Mouse (Mus musculus) lung, postnatal 36 days (tissue): ENCODE results near the gene Ror1.

Source experiments
- DNase-seq: peaks from one replicate; pipeline ENCODE4 v3.0.0; 2022; ENCODE audit warnings: mixed read lengths

Ror1 gene

DNA sequence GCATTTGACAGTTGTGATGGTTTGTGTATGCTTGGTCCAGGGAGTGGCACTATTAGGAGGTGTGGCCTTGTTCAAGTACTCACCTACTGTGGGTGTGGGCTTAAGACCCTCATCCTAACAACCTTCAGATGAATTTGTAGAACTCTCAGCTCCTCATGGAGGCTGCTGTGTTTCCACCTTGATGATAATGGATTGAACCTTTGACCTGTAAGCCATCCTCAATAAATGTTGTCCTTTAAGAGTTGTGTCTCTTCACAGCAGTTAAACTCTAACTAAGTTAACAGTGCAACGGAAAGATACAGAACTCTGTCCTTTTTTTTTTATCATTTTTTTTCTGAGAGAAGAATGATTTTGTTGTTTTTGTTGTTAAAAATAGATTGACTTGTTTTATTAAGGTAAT is 23.8 kb downstream of the Ror1 start:
- DNase-seq, result no peak

DNA sequence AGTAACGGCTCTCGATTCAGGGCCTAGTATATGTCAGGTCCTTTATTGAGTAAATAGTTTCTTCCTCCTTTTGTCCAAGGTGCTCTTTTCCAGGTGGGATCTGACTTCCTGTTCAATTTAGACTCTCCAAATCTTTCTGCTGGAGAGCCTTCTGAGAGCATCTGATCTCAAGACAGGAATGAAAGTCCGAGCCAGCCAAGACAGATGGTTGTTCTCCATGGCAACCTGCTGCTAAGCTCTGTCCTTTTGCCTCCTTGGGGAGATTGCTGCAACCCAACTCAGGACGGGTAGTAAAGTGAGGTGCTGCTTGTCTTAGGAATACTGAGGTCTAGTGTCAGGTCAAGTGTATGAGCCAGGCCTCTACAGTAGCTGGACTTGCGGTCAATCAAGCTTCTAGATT is 25.0 kb downstream of the Ror1 start:
- no peak for DNase-seq

- no peak for DNase-seq
Observed at GRCm38 (mm10) chr4:100122436-100122835, 26.8 kb downstream of the Ror1 start.

DNA sequence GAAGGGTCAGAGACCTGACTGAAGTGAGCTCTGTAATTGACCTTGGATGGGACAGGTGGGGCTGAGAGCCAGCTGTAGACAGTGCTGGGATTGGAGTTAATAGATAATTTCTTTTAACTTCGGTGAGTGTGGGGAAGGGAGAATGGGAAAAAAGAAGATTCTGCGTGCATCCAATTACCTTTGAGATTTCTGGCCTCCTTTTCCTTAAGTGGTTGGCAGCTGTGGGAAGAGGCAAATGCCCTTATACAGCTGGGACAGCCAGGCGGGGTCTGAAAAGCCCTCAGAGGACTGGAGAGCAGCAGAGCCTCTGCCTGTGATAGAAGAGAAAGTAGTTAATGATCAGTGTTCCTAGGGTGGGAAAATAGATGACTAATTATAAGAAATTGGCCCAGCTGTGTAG is 27.9 kb downstream of the Ror1 start:
- no peak for DNase-seq

GRCm38 (mm10) chr4:100124056-100124455 is 28.5 kb downstream of the Ror1 start:
- no peak for DNase-seq

DNA sequence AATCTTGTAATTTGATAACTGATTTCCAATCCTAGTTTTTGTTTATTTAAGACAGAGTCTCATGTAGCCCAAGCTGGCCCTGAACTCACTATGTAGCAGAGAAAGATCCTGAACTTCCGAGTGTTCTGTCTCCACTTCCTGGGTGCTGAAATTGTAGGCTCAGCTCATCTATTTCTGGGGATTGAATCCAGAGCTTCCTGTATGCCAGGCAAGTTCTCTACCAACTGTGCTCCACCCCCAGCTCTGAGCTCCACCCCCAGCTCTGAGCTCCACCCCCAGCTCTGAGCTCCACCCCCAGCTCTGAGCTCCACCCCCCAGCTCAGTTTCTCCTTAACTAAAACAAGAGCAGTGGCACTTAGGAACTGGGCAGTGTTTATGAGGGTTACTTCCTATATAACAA is 29.3 kb downstream of the Ror1 start:
- no peak for DNase-seq

GRCm38 (mm10) chr4:100126531-100127310 is 31.1 kb downstream of the Ror1 start:
- DNase-seq, result no peak

DNA sequence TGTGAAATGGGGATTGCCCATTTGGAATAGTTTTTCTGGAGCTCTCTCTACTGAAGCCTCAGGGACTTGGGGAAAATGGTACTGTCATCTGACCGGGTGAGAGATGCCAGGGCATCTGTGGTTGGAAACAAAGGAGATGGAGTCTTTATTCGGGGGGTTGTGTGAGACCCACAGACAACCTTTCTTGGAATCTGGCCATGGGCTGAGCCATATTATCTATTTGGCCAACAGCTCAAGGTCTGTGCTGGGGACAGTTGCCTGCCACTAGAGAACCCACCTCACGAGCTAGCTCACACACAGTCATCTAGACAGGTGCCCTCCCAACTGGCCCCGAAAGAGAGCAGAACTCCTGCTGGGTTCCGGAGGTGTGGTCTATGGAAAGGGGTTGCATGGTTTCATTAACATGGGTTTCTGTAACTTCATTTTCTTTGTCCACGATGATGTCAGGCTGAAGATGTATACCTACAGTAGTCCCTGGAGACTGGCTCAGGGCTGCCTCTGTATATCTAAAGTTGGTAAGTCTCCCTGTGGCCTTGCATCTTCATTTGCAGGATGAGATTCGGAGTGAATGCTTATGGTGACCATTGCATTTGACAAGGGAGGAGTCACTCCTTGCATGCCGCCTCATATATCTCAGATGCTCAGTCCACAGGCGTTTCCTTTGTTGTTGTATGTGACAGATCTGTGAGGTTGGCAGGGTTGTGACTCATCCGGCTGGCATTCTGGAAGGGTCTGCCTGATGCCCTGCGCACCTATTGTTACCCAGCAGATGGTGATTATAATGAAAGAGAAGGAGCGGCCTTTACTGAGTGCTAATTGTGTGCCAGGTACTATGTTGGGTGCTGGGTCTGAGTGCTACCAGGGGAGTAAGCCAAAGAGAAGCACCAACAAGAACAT is 32.7 kb downstream of the Ror1 start:
- DNase-seq, result no peak

DNA sequence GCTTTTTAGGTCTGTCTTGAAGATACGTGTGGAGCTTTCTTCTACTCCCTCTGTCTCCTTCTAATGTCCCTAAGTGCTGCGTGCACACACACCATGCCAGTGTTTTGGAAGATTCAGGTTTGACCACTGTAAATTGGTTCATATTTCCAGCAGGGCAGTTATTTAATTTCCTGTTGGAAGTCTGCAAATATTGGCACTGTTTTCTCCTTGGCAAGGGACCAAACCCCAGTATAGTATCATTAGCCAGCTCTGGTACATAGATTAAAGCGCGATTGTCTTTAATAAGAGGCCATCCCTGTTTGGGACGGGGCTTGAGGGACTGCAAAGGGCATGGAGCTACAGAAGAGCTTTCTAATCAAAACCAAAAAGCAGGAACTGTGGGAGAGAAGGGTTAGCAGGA is 33.6 kb downstream of the Ror1 start:
- peak; percentile 47 for DNase-seq

DNA sequence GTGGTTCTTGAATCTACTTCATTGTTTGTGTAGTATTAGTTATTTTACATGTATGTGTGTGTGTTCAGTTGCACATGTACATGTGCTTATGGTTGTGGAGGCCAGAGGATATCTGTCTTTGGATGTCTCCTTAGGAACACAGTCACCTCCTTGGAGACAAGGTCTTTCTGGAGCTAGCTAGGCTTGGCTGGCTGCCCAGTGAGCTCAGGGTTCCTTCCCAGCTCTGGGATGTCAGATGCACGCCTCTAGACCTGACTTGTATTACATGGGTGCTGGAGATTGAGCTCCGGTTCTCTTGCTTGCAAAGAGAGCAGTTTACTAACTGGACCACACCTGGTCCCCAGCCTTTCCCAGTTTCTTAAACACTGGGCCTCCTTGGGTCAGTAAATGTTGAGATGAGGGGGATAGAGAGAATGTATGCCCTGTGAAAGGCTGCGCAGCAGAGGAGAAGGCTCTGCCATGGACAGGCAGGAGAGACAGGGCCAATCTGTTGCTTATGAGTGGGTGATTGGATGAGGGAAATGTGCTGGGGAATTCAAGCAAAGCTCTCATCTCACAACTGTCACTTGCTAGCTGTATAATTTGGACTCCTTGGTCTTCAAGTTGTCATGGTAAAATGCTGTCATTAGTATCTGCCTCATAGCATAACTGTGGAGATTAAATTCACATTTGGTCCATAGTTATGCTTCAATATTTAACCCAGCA is 35.3 kb downstream of the Ror1 start:
- DNase-seq, result peak; percentile 16

DNA sequence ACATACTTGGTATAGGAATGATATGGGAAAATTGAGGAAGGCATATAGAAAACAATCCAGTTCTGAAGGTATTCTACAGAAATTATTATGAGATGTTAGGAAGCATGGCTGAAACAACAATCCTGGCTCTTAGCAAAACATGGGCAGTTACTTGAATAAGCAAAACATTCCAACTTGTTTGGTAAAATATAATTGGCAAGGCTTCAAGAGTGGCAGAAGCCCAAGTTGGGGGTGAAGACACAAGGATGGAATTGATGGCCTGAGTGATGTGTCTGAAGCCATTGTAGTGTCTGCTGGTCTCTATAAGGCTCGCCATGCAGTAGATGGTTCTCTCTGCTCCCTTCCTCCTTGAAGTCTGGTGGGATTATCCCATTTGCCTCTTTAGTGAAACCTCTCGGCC is 35.9 kb downstream of the Ror1 start:
- DNase-seq, result no peak

- no peak for DNase-seq
Observed at GRCm38 (mm10) chr4:100132261-100132660, 36.7 kb downstream of the Ror1 start.

DNA sequence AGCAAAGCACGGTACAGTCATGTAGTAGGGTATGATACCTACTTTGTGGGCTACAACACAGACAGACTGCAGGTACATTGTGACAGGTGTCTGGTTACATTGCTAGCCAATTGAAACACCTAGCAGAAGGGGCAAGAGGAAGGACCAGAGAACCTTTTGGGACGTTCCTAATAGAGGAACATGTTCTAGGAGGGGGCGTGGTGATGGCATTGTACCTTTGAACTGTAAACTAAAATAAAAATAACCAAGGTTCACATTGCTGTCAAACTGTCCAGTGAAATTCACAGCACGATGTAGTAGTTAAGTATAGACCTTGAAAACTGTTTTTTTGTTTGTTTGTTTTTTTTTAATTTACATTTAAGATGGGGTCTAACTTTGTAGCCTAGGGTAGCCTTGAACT is 40.5 kb downstream of the Ror1 start:
- no peak for DNase-seq

- no peak for DNase-seq
Observed at GRCm38 (mm10) chr4:100137102-100137835, 41.7 kb downstream of the Ror1 start.

GRCm38 (mm10) chr4:100141626-100142025 is 46.0 kb downstream of the Ror1 start:
- DNase-seq, result no peak

DNA sequence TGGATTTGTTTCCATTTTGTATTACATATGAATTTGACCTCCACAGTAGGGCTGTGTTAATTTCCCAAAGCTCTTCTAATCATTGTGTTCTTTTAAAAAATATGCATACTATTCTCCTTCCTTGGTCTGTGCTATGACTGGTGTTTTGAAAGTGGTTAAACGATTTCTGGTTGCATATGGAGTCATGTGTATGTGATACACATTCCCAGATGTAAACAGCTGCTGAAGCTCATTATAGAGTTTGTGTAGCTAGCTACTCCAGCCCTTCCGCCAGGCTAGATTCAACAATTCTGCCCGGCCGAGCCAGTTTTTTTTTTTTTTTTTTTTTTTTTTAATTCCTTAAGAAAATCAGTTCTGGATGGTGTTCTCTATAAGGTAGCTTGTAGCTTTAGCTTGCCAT is 49.2 kb downstream of the Ror1 start:
- no peak for DNase-seq

DNA sequence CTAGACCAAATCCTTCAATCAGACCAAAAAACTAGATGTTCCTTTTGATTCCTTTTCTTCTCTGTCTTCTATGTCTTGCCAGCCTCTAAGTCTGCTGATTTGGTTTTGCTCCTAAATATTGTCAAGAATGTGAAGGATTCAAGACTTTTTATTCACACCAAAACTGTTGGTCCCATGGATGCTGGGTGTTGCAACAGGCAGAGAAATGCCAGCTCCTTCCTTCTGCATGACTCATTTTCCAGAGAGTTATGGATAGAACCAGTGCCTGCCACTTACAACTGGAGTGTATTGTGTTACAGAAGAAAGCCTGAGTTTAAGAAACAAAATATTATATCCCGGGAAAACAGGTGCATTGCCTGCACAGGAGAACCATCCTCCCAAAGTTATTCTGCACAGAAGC is 55.2 kb downstream of the Ror1 start:
- no peak for DNase-seq

DNA sequence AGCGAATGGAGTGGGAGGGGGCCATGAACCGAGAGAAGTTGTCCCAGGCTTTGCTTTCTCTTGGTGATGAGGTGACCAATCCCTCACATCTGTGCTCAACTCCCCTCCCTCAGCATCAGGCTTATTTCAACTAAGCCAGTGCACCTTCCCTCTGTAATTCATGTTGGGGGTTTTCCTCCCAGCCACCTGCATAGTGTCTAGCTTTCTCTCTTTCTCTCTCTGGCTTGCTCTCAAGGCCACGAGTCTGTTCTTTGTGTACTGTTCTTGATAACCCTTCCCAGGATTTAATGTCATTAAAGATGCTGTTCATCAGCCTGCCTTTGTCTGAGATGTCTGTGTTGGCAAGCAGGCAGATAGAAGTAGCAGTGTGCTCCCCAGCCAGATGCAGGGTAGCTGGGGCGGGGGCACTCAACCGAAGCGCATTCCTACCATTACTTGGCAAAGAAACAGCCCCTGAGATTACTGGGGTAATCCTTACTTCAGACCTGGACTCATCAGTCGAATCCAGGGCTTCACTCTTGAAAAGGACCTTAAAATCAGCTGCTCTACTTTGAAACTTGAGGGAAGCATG is 59.1 kb downstream of the Ror1 start:
- no peak for DNase-seq

DNA sequence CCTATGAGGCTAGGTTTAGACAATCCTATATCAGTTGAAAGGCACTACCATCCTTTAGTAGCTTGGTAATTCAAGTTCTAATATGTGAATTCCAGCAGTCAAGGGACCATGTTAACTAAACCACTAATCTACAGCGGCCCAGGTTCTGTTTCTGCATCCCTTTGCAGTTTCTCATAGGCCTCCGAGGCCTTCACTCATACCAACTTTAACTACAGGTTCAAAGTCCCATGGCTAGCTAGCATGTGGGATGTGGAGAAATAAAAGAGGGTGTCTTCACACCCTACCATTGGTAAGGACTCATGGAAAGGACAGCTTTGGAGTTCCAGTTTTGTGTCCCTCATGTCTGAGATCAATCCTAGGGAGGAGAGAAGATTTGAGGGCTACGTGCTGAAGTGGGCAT is 60.1 kb downstream of the Ror1 start:
- no peak for DNase-seq

DNA sequence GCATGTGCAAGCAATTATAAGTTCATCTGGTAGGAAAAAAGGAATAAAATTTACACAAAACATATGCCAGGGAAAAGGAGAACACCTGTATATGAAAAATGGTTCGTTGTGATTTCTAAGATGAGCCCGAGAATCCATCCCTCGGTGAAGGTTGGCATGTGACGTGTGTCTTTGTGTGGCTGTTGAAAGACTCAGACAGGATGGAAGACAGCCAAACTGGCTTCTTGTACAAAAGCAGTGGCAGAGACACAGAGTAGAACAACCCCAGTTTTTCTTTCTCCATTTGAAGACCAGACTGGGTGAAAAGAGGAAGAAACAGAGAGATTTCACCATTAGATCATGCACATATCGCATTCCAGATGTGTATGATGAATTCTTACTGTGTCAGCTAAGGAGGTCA is 62.8 kb downstream of the Ror1 start:
- DNase-seq, result no peak

DNA sequence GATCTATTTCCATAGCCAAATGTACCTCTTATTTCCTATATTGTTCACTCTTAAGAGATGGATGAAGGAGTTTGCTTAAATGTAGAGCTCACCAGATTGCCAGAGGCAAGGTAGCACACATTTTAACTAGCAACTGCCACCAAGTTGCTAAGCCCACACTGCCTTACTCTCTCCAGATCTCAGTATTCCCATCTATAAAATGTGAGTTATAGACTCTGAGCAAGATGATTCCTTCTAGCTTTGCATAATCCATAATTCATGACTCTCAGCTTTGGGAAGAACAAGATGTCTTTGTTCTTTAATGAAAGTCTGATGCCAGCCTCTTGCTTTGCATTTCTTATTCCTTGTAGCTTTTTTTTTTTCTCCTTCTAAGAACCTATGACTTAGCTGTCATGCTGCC is 64.6 kb downstream of the Ror1 start:
- DNase-seq, result no peak

GRCm38 (mm10) chr4:100165790-100166189 is 70.2 kb downstream of the Ror1 start:
- no peak for DNase-seq

GRCm38 (mm10) chr4:100166871-100167270 is 71.3 kb downstream of the Ror1 start:
- DNase-seq, result no peak
